Comparison of ENCODE assay signal across 8 mouse cellular contexts in genomic region chr8:110726893-110727292, GRCm38 (mm10). TPM values are rescaled to one million over a fixed set of nuclear protein-coding genes. Genes with fewer than 3 reads are reported as not detected.
DNase-seq lines count a peak whose midpoint lies in the region; ATAC-seq lines count a peak whose summit lies in the region.

No protein-coding gene starts in this region.

- WGBS in liver, embryonic 12.5 days (ENCODE audit: insufficient replicate concordance): 13% methylated on average over 18 of the region's 18 CpGs
- 8% methylated on average over 18 of the region's 18 CpGs for WGBS in embryonic facial prominence, embryonic 10.5 days
- 14% methylated on average over 18 of the region's 18 CpGs for WGBS in liver, embryonic 11.5 days
- WGBS in neural tube, embryonic 12.5 days: 10% methylated on average over 18 of the region's 18 CpGs

- DNase-seq in liver (peak; percentile 57), WW6 (ENCODE audit: low read depth, low spot score) (peak; percentile 61)
- DNase-seq in embryonic facial prominence, embryonic 10.5 days (ENCODE audit: low spot score): peak; percentile 86
- DNase-seq in heart, postnatal 36 days: peak; percentile 71 to 76
- DNase-seq in liver, embryonic 11.5 days (ENCODE audit: low spot score): peak; percentile 64

- H3K4me2 ChIP-seq in liver, embryonic 12.5 days: no peak overlapping the region
- no peak overlapping the region for H3K4me2 ChIP-seq in liver, embryonic 11.5 days
- H3K4me2 ChIP-seq in neural tube, embryonic 12.5 days (replicated peaks): peak overlapping the region; percentile 35; the same call in 1 of the 2 replicates

- no peak overlapping the region for H3K9ac ChIP-seq in liver, embryonic 12.5 days
- H3K9ac ChIP-seq in liver, embryonic 11.5 days (ENCODE audit: low read depth, low read length): no peak overlapping the region
- H3K9ac ChIP-seq in neural tube, embryonic 12.5 days: peak overlapping the region; percentile 33; the same call in 1 of the 2 replicates

- peaks cover 35% of the 10 kb centered on the region for H3K4me1 ChIP-seq in liver, embryonic 12.5 days
- peaks cover 55% of the 10 kb centered on the region for H3K4me1 ChIP-seq in embryonic facial prominence, embryonic 10.5 days
- peaks cover 21% of the 10 kb centered on the region for H3K4me1 ChIP-seq in liver, embryonic 11.5 days (replicated peaks; ENCODE audit: control insufficient read depth, insufficient read depth, low read length)
- H3K4me1 ChIP-seq in neural tube, embryonic 12.5 days: peaks cover 42% of the 10 kb centered on the region

- no peaks in the 10 kb centered on the region for H3K9me3 ChIP-seq in liver, embryonic 12.5 days (replicated peaks)
- H3K9me3 ChIP-seq in embryonic facial prominence, embryonic 10.5 days: no peaks in the 10 kb centered on the region
- no peaks in the 10 kb centered on the region for H3K9me3 ChIP-seq in liver, embryonic 11.5 days (ENCODE audit: control insufficient read depth, low read length)
- no peaks in the 10 kb centered on the region for H3K9me3 ChIP-seq in neural tube, embryonic 12.5 days

- H3K27me3 ChIP-seq in liver, embryonic 12.5 days (replicated peaks): peaks cover 23% of the 10 kb centered on the region
- H3K27me3 ChIP-seq in embryonic facial prominence, embryonic 10.5 days (replicated peaks; ENCODE audit: low read depth, poor library complexity, severe bottlenecking): no peaks in the 10 kb centered on the region
- H3K27me3 ChIP-seq in liver, embryonic 11.5 days (replicated peaks; ENCODE audit: control insufficient read depth, insufficient read depth, low read length): peaks cover 7% of the 10 kb centered on the region
- no peaks in the 10 kb centered on the region for H3K27me3 ChIP-seq in neural tube, embryonic 12.5 days (replicated peaks)

- no peak overlapping the region for H3K4me3 ChIP-seq in liver, embryonic 12.5 days
- peak overlapping the region; percentile 20; the same call in 1 of the 2 replicates for H3K4me3 ChIP-seq in embryonic facial prominence, embryonic 10.5 days
- H3K4me3 ChIP-seq in liver, embryonic 11.5 days (ENCODE audit: low read depth, low read length): no peak overlapping the region
- no peak overlapping the region for H3K4me3 ChIP-seq in neural tube, embryonic 12.5 days

- no peak for ATAC-seq in liver, embryonic 12.5 days
- 0 out of 2 replicates have a peak, but pooled peaks have one; percentile 18 for ATAC-seq in liver, embryonic 11.5 days (replicated peaks; ENCODE audit: low FRiP score)
- ATAC-seq in neural tube, embryonic 12.5 days (ENCODE audit: low FRiP score, low read depth): peak; percentile 30
- ATAC-seq in erythroblast, adult 5-6 weeks (replicated peaks; ENCODE audit: low FRiP score, poor library complexity, severe bottlenecking): no peak

- no peak overlapping the region for H3K27ac ChIP-seq in liver, embryonic 12.5 days
- H3K27ac ChIP-seq in embryonic facial prominence, embryonic 10.5 days (replicated peaks): peak overlapping the region; percentile 51
- H3K27ac ChIP-seq in liver, embryonic 11.5 days (ENCODE audit: low read depth, low read length): no peak overlapping the region
- no peak overlapping the region for H3K27ac ChIP-seq in neural tube, embryonic 12.5 days

- peaks cover 40% of the 10 kb centered on the region for H3K36me3 ChIP-seq in liver, embryonic 12.5 days
- H3K36me3 ChIP-seq in embryonic facial prominence, embryonic 10.5 days (replicated peaks): peaks cover 89% of the 10 kb centered on the region
- peaks cover 11% of the 10 kb centered on the region; the same call in 1 of the 2 replicates for H3K36me3 ChIP-seq in liver, embryonic 11.5 days (ENCODE audit: control insufficient read depth, insufficient read depth, low read length)
- peaks cover 57% of the 10 kb centered on the region for H3K36me3 ChIP-seq in neural tube, embryonic 12.5 days

- intact Hi-C loops in heart, postnatal 36 days (cut with DNase I): loop anchor here (1.0 kb wide), 1 partner anchor 81 kb away; no protein-coding TSS in a partner anchor

RNA-seq across cellular contexts. Expression of gene Mtss1l, which starts 5.6 kb away (rescaled TPM):
- 3.7 and 3.9 TPM in 2 replicates for polyA plus RNA-seq in liver, embryonic 12.5 days (2016; fragmentation: Nextera tagmentation; extraction: Ambion mirVana)
- polyA plus RNA-seq in embryonic facial prominence, embryonic 10.5 days (2016; fragmentation: Nextera tagmentation; extraction: Ambion mirVana): 6.6 and 7.2 TPM in 2 replicates
- 10 to 100 TPM; 34.3 to 38.1 TPM for total RNA-seq in heart, postnatal 36 days (2021)
- polyA plus RNA-seq in liver, embryonic 11.5 days (2014; fragmentation: Nextera tagmentation; extraction: Ambion mirVana): 4.9 and 5.9 TPM in 2 replicates
- 22.0 and 25.7 TPM in 2 replicates for polyA plus RNA-seq in neural tube, embryonic 12.5 days (2016; fragmentation: Nextera tagmentation; extraction: Ambion mirVana)
- not detected in 2 replicates for total RNA-seq in erythroblast, adult 5-6 weeks (2015; ENCODE audit: low replicate concordance)
- total RNA-seq in erythroblast, adult 5-6 weeks (2017; ENCODE audit: low replicate concordance): 0.26 TPM in 1 of 2 replicates, not detected in the other

Comparison
In these comparisons a context has a peak if more than half of its experiments do, and no peak if none do; other contexts are left out.
1. ATAC-seq: peak in liver, embryonic 11.5 days (single experiment) and neural tube, embryonic 12.5 days (single experiment); none in liver, embryonic 12.5 days (single experiment) and erythroblast, adult 5-6 weeks (single experiment).
2. Peak in every context shown above with its lines, with median percentiles within 50 percentile points of each other: DNase-seq.